Mouse (Mus musculus) CD4-positive helper T cell, adult 2 months (primary cell): ENCODE data around the gene Cyb5rl.

Source experiments
- DNase-seq: peaks from one replicate; pipeline ENCODE4 v3.0.0-alpha.2; 2012; ENCODE audit warnings: low read depth, missing footprints, low spot score

Gene Cyb5rl

GRCm38 (mm10) chr4:107066252-107067124 is at the start of gene Cyb5rl, which contains the start of gene Mrpl37:
Cyb5rl (plus strand) TSS chr4:107066988.
Mrpl37 (minus strand) TSS chr4:107066868.
- DNase-seq = peak; percentile 97

- DNase-seq = no peak
These were observed 49.5 kb upstream of the Cyb5rl start for GRCm38 (mm10) chr4:107017257-107017656.

- DNase-seq = no peak
These were observed 48.3 kb upstream of the Cyb5rl start for GRCm38 (mm10) chr4:107018521-107018920.

GRCm38 (mm10) chr4:107019027-107019426 is 47.8 kb upstream of the Cyb5rl start:
- no peak for DNase-seq

- no peak for DNase-seq
These were observed 46.3 kb upstream of the Cyb5rl start for GRCm38 (mm10) chr4:107020287-107021000.

- no peak for DNase-seq
These were observed 45.3 kb upstream of the Cyb5rl start for GRCm38 (mm10) chr4:107021464-107021863.

- DNase-seq = no peak
These were observed 41.9 kb upstream of the Cyb5rl start for GRCm38 (mm10) chr4:107024899-107025298.

- DNase-seq = no peak
These were observed 41.4 kb upstream of the Cyb5rl start for GRCm38 (mm10) chr4:107025369-107025768.

GRCm38 (mm10) chr4:107026451-107026850 is 40.3 kb upstream of the Cyb5rl start:
- no peak for DNase-seq

- DNase-seq = no peak
These were observed 31.1 kb upstream of the Cyb5rl start for GRCm38 (mm10) chr4:107035689-107036088.

- no peak for DNase-seq
These were observed 29.8 kb upstream of the Cyb5rl start for GRCm38 (mm10) chr4:107036985-107037384.

GRCm38 (mm10) chr4:107038303-107038702 is 28.5 kb upstream of the Cyb5rl start:
- no peak for DNase-seq

- DNase-seq = no peak
These were observed 27.5 kb upstream of the Cyb5rl start for GRCm38 (mm10) chr4:107039270-107039669.

- DNase-seq = no peak
These were observed 24.5 kb upstream of the Cyb5rl start for GRCm38 (mm10) chr4:107042304-107042703.

- no peak for DNase-seq
These were observed 21.6 kb upstream of the Cyb5rl start for GRCm38 (mm10) chr4:107045188-107045587.

- DNase-seq = no peak
These were observed 19.0 kb upstream of the Cyb5rl start for GRCm38 (mm10) chr4:107047806-107048205.

GRCm38 (mm10) chr4:107048568-107049162 is 18.1 kb upstream of the Cyb5rl start:
- DNase-seq = no peak

- DNase-seq = no peak
These were observed 14.9 kb upstream of the Cyb5rl start for GRCm38 (mm10) chr4:107051889-107052288.

- DNase-seq = no peak
These were observed 13.7 kb upstream of the Cyb5rl start for GRCm38 (mm10) chr4:107052962-107053553.

- DNase-seq = no peak
These were observed 10.7 kb upstream of the Cyb5rl start for GRCm38 (mm10) chr4:107056088-107056487.

- no peak for DNase-seq
These were observed 8.4 kb upstream of the Cyb5rl start for GRCm38 (mm10) chr4:107058346-107058745.

GRCm38 (mm10) chr4:107058781-107059180 is 8.0 kb upstream of the Cyb5rl start:
- DNase-seq = peak; percentile 14
